Mouse (Mus musculus): Measurements from ENCODE around the gene Txndc15.

GRCm38 (mm10) chr13:55682201-55682600 is 32.2 kb upstream of the Txndc15 start:
- TF ChIP-seq CTCF (IDR thresholded peaks at IDR 0.05; ENCODE audit: borderline replicate concordance, insufficient read depth, low read depth, low read length) (no peak), POLR2A (IDR thresholded peaks at IDR 0.05; ENCODE audit: borderline replicate concordance, insufficient read depth, low read length) (no peak)
